Mouse (Mus musculus) olfactory bulb, adult 2 months (tissue): ENCODE results near the gene Tbl1xr1.

Experiments
- CTCF ChIP-seq: fragments of 200-500 bp; IDR thresholded peaks from 2 replicates; pipeline ENCODE4 v1.5.1; 2012; ENCODE audit warnings: low read depth, mild to moderate bottlenecking, low read length, moderate library complexity; ENCODE audit not compliant: insufficient read depth
- POLR2A ChIP-seq: fragments of 200-500 bp; IDR thresholded peaks from 2 replicates; pipeline ENCODE4 v1.6.1; 2012; ENCODE audit warnings: mild to moderate bottlenecking, low read depth, low read length, moderate library complexity; ENCODE audit not compliant: insufficient read depth

GRCm38 (mm10) chr3:22121741-22122140 is 45.3 kb downstream of the Tbl1xr1 start:
- TF ChIP-seq CTCF (no peak), POLR2A (no peak)
